23 mouse cellular contexts compared by ENCODE assay signal in the genomic region with DNA sequence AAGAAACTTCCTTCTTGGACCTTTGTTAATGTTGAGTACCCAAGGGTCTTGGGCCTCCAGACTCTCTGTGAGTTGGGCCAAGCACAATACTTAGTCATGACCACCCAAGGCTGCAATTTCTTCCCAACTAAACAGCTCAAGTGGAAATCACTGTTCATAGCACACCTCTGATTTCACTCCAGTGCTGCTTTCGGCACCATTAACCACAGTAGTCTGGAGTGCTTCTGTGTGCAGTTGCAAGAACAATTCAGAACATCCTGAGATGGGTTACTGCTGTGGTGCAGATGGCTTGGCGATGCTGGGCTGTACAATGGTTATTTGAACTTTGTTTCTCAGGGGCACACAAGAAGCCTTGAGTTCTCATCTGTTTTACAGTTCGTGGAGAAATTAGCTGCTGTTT.
A peak's percentile ranks its signal among the peaks of the same experiment; 100 is the strongest.
DNase-seq lines count a peak whose midpoint lies in the region; ATAC-seq and TF ChIP-seq lines count a peak whose summit lies in the region.
"Had no signal": no experiment of that assay in that cellular context is flagged by ENCODE, and none has a peak within 500 bp of the region (broad histone marks: within the 10 kb centered on the region; RNA-seq: fewer than 3 reads in every experiment).

No protein-coding gene starts in this region.

- no peak for TF ChIP-seq CTCF in gastrocnemius, adult 2 months (IDR thresholded peaks at IDR 0.05)

- H3K27ac ChIP-seq in gastrocnemius, adult 2 months, result peak overlapping the region; percentile 85; the same call in 1 of the 2 replicates
- H3K27ac ChIP-seq in heart, embryonic 15.5 days, result peak overlapping the region; percentile 69; the same call in 1 of the 2 replicates
- no peak overlapping the region for H3K27ac ChIP-seq in limb, embryonic 14.5 days (replicated peaks; ENCODE audit: low read depth, low read length)
- H3K27ac ChIP-seq: hindbrain, embryonic 14.5 days; hindbrain, postnatal 0 days had no signal

- no peaks in the 10 kb centered on the region for H3K36me3 ChIP-seq in heart, embryonic 15.5 days
- H3K36me3 ChIP-seq in limb, embryonic 14.5 days (ENCODE audit: control insufficient read depth, insufficient read depth, low read length), result no peaks in the 10 kb centered on the region
- H3K36me3 ChIP-seq: embryonic facial prominence, embryonic 15.5 days; G1E; heart, embryonic 10.5 days had no signal

- no peaks in the 10 kb centered on the region for H3K9me3 ChIP-seq in heart, embryonic 15.5 days (replicated peaks)
- H3K9me3 ChIP-seq in limb, embryonic 14.5 days (ENCODE audit: control insufficient read depth, low read length), result no peaks in the 10 kb centered on the region
- H3K9me3 ChIP-seq: embryonic facial prominence, embryonic 15.5 days; heart, embryonic 10.5 days had no signal

- intact Hi-C loops in gastrocnemius, adult 2 months (cut with DNase I), result no loop called here
- intact Hi-C loops in heart, postnatal 10 days (cut with DNase I), result no loop called here

- no peaks in the 10 kb centered on the region for H3K27me3 ChIP-seq in heart, embryonic 15.5 days
- no peaks in the 10 kb centered on the region for H3K27me3 ChIP-seq in limb, embryonic 14.5 days (ENCODE audit: control insufficient read depth, insufficient read depth, low read length)
- H3K27me3 ChIP-seq: CH12.LX; embryonic facial prominence, embryonic 15.5 days had no signal

- no peak overlapping the region for H3K9ac ChIP-seq in heart, embryonic 15.5 days
- H3K9ac ChIP-seq in limb, embryonic 14.5 days (ENCODE audit: low read depth, low read length, severe bottlenecking), result no peak overlapping the region
- H3K9ac ChIP-seq: embryonic facial prominence, embryonic 15.5 days; forebrain, postnatal 0 days; hindbrain, embryonic 14.5 days had no signal

- 81% methylated on average over 3 of the region's 3 CpGs for WGBS in heart, embryonic 15.5 days
- WGBS in limb, embryonic 14.5 days, result 73% methylated on average over 3 of the region's 3 CpGs

- H3K4me3 ChIP-seq in gastrocnemius, adult 2 months, result no peak overlapping the region
- no peak overlapping the region for H3K4me3 ChIP-seq in heart, embryonic 15.5 days
- no peak overlapping the region for H3K4me3 ChIP-seq in limb, embryonic 14.5 days (replicated peaks; ENCODE audit: low read length)
- H3K4me3 ChIP-seq: embryonic facial prominence, embryonic 15.5 days; heart, embryonic 10.5 days had no signal

- H3K4me1 ChIP-seq in heart, embryonic 15.5 days (replicated peaks), result peaks cover 23% of the 10 kb centered on the region
- peaks cover 31% of the 10 kb centered on the region for H3K4me1 ChIP-seq in limb, embryonic 14.5 days (ENCODE audit: control insufficient read depth, insufficient read depth, low read length)

- no peak for ATAC-seq in heart, embryonic 15.5 days (replicated peaks; ENCODE audit: insufficient number of reproducible peaks, insufficient read depth, low FRiP score, low read depth)
- ATAC-seq in limb, embryonic 14.5 days (ENCODE audit: low FRiP score, low read depth), result no peak
- ATAC-seq: inflammation-experienced regulatory T-cells, adult 6 months; intestine, embryonic 16.5 days had no signal

- no peak for DNase-seq in gastrocnemius, adult 2 months
- no peak for DNase-seq in gastrocnemius, postnatal 10 days
- no peak for DNase-seq in heart, postnatal 10 days
- DNase-seq in Muller cell, postnatal 12 days (ENCODE audit: inconsistent ontology term), result peak; percentile 16
- peak; percentile 31 for DNase-seq in limb, embryonic 14.5 days (ENCODE audit: low spot score)
- DNase-seq in testis, postnatal 10 days (ENCODE audit: low spot score), result no peak
- DNase-seq in layer of hippocampus, postnatal 14 days (ENCODE audit: low spot score in 2 of 2), result no peak
- DNase-seq: adrenal gland, adult 2 months; adrenal gland, postnatal 14 days; B cell, adult 2 months; cerebellum, adult 11 months; cerebellum, adult 9-11 months; gastrocnemius, postnatal 36 days had no signal

- TF ChIP-seq POLR2A in limb, embryonic 14.5 days (IDR thresholded peaks at IDR 0.05; ENCODE audit: borderline replicate concordance, extremely low read depth, insufficient read depth, insufficient read length), result no peak

- H3K4me2 ChIP-seq in heart, embryonic 15.5 days, result no peak overlapping the region
- no peak overlapping the region for H3K4me2 ChIP-seq in limb, embryonic 14.5 days (replicated peaks; ENCODE audit: low read depth, low read length, severe bottlenecking)
- H3K4me2 ChIP-seq: embryonic facial prominence, embryonic 15.5 days; hindbrain, embryonic 14.5 days had no signal

Comparison
In these comparisons a context has a peak if more than half of its experiments do, and no peak if none do; other contexts are left out.
1. DNase-seq: peak in Muller cell, postnatal 12 days (single experiment) and limb, embryonic 14.5 days (single experiment); none in gastrocnemius, adult 2 months (single experiment), gastrocnemius, postnatal 10 days (single experiment), heart, postnatal 10 days (0 of 2), testis, postnatal 10 days (single experiment) and layer of hippocampus, postnatal 14 days (0 of 2).